Mouse (Mus musculus) testis, postnatal 10 days (tissue): Measurements from ENCODE around the gene Zswim7.
A peak's percentile ranks its signal among the peaks of the same experiment; 100 is the strongest.

Experiments used
- DNase-seq: peaks from one replicate; pipeline ENCODE4 v3.0.0; 2021; ENCODE audit warnings: low spot score

Zswim7 gene

DNA sequence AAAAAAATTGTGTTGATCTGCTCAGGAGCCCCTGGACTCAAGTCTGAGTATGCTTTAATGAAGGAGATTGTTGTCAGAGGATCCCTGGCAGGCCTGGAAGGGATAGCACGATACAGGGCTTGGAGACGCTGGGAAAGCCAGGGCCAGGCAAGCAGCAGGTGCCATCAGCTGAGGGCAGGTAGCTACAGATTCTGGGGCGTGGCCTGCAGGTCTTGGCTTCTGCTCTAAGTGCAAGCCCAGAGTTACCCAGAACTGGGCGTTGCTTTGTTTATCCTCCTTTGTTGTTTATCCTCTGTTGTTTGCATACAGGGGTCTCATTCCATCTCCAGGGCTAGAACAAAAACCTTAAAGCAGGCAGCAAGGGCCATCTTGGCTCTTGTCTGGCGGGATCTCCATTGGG is 27.8 kb downstream of the Zswim7 start:
- no peak for DNase-seq

DNA sequence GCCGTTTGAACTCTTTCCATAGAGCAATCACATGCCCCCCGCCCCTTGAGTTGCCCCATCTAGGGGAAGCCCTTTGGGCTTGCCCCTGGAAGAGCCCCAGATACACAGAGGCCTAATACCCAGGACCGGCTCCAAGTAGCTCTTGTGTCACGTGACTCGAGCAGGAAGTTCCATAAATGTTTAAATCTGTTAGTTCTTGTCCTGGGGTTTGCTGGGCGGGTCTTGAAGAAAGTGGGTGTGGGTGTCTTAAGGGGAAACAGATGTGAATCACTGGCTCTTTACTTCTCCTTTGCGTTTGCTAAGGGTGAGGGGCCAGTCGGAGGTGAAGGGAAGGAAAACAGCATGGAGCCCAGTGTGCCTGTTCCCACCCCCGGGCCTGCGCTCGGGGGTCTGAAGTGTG is 30.1 kb downstream of the Zswim7 start:
- no peak for DNase-seq

DNA sequence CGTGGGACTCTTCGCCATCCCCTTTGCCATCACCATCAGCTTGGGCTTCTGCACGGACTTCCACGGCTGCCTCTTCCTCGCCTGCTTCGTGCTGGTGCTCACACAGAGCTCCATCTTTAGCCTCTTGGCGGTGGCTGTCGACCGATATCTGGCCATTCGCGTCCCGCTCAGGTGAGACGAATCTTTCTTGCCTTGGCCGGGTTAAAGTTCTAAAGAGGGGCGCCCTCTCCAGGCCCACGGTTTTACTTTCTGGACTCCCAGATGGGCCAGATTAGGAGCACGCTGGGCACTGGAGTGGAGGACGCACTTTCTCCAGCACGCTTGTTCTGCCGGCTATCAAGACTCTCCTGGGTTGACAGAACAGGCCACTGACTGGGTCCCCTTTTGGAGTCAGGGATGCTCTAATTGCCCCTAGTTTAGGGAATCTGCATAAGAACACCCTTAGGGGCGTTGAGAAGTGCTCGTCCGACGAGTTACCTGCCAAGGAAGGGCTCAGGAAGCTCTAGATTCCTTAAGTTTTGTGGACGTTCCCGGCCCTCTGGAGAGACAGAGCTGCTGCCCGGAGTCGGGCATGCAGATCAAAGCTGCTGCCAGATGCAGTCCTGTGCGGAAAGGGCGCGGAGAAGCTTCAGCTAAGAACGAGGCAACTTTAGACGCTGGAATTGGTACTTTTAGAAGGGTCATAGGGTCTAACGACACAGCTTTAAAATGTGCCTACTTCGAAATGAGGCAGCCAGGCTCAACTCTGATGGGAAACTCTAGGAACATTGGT is 31.7 kb downstream of the Zswim7 start:
- DNase-seq, result no peak

DNA sequence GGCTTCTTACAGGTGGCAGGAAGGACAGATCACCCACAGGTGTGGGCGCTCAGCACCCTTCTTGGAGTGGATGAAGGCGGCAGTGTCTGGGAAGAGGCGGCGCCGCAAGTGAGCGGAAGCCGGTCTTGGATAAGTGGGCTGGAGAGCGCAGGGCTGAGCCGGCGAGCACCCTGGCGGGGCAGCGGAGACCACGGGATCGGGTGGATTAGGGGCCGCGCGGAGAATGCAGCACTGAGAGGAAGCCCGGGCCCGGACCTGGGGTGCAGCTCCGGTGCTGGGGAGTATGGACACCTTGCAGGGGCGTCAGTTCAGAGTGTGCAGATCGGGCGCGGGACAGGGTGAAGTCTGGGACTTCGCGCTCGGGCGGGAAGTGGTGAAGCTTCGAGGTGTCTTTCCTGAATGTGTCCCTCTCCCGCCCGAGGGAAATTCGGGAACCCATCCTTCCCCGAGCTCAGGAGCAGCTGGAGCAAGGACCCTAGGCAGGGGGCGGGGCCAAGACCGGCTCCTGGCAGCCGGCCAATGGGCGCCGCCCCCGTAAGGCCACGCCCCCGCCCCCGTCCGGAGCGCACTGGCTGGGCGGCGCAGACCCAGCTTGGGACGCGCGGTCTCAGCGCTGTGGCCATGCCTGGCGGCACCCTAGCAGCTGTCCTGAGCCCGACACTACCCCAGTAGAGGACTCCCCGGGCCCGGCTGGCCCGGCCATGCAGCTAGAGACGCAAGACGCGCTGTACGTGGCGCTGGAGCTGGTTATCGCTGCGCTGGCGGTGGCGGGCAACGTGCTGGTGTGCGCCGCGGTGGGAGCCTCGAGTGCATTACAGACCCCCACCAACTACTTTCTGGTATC is 32.6 kb downstream of the Zswim7 start, which contains the start of gene Adora2b:
TSS of gene Adora2b (plus strand) at position 584 of the 844 bp plus-strand sequence.
- DNase-seq, result peak; percentile 85

DNA sequence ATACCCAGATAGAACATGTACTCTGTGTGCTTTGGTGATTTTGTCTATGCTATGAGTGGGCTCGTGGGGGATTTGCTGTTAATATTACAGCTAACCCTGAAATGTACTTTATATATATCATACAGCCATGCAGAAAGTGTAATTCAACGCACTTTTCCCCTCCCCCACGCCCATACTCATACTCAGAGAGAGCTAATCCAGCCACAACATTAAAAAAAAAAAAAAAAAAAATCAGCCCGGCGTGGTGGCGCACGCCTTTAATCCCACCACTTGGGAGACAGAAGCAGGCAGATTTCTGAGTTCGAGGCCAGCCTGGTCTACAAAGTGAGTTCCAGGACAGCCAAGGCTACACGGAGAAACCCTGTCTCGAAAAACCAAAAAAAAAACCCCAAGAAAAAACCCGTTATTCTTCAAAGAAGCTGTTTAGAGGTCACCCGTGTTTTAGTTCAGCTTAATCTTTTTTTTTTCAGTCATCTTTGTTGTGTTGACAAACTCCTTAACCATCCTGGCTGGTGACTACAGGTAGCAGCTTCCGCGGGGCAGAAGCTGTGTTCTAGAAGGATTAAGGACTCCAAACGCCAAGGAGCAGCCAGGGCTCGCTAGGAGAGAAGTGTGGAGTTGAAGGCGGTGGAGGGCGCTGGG is 33.3 kb downstream of the Zswim7 start:
- DNase-seq, result no peak

DNA sequence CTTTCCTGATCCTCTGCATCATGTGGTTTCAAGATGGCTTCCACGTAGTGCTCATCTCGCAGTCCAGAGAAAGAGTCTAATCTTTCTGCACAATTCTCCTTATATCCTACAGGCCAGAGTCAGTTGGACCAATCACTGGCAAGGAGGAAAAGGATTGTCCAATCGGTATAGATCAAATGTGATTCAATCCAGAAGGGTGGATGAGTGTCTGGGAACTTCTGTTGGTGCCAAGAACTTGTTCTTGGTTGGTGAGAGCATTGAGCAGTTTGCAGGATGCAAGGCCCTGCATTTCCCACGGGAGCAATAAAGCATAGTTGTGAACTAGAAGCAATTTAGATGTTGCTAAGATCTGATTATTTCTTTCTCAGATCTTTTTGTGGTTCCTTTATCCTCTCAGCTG is 36.7 kb downstream of the Zswim7 start:
- DNase-seq, result no peak

DNA sequence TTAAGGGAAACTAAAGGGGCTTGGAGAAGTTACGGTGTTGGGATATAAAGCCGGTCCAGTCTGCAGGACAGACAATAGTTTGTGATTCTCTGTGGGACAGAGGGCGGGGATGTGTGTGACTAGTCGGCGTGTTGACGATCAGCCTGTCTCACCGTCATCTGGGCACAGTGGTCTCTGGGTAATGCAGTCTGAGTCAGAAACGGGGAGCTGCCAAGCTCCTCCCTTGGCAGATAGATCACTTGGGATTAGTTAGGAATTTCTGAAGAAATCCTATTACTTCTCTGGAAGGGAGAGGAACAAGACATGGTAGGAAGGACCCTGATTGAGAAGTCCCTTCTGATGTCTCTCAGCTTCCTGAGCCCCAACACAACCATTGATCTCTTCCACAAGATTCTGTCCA is 37.3 kb downstream of the Zswim7 start:
- no peak for DNase-seq

DNA sequence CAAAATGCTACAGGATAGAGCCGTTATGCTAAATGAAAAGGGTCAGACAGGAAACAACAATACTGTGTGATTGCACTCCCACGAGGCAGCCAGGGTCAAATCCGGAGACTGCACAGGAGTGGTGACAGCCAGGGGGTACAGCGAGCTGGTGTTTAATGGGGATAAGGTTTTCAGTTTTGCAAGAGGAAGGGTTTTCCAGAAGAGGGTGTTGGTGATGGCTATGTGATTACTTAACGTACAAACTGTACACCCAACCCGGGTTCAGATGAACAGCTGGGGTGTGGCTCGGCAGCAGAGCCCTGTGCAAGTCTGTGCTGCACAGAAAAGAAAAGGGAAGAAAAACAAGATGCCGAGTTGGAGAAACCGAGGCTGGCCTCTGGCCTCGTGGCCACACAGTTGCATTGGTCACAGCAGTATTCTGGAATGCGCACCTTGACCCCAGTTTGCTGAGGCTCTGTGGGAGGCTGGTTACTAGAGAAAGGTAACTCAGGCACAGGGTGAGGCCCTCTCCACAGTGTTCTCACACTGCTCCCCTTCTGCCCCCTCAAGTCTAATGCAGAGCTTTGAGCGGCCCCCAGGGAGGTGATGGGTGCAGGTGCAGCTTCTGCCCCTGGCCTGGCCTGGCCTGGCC is 40.4 kb downstream of the Zswim7 start:
- DNase-seq, result no peak

DNA sequence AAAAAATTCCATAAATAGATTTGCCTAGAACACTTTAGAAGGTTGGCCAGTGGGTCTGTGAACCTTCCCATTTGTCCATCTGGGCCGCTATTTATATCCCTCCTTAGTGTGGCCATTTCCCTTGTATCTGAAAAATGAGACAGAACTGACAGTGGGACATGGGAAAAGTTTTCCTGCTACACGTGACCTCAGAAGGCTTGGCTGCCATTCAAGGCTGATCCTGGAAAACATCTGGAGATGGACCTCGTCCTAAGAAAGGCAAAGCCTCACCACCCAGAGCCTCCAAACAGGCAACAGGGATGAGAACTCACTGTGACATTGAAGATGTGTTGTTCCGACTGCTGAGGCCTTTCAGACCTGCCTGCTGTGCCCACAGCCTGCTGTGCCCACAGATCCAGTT is 56.4 kb downstream of the Zswim7 start:
- DNase-seq, result no peak

DNA sequence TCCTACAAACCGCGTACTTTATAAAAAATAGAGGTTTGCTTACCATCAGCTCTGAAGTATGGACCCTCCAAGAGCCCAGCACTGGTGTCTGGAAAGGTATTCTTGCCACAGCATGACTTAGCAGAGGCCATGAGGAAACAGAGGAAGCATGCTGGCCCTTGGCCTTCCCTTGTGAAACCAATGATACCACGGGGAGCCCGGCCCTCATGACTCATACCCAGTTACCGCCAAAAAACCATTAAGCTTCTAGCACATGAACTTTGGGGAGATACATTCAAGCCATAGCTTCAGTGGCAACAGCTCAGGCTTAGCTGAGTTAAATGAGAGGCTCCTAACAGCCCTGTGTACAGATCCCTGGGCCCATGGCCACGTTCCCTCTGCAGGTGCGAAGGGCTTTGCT is 57.2 kb downstream of the Zswim7 start:
- no peak for DNase-seq

DNA sequence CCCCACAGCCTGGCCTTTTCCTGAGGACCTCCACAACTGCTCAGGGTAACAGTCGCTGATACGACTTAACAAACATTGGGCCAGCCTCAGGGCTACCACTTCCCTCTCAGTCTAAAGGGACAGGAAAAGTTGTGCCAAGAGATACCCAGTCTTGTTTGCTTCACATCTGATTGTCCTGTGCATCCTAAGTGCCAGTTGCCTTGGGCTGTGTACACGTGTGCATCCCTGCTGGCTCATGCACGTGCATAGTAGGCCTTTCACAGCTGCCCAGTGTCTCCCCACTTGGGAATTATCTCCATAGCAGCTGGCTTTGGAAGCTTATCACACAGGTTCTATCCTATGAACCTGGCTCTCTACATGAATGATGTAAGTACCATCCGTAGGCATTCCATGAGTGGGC is 57.8 kb downstream of the Zswim7 start:
- no peak for DNase-seq

DNA sequence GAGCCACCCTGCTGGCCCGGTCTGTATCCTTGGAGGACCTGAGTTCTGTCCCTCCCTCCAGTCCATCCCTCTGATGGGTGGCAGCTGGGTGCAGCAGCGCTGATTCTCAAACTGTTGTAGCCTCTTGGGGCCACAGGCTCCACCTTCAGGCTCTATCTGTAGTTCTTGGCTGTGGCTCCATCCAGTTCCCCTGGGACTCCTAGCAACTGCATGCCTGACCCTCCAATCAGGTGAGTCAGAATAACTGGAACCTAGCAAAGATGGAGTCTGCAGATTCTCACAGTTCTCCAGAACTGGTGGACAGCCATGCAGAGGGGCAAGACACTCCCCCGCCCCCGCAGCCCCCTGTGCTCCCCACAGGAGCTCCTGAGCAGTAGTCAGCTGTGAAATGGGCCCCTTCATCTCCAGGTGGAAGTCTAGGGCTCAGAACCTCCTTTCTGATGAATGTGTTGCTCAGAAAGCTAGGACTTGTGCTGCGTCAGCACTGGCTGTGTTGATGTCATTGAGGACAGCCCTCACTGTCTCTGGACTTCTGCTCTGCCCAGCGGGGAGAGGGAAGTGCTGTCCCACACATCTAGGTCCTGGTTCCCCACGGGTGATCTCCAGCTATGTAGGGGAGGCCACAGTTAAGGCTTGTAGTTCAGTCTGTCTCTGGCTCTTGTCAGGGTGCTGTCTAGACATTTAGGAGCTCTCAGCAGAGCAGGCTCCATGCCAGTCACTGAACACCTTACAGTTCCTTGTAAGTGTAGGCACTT is 60.2 kb downstream of the Zswim7 start:
- DNase-seq, result no peak

DNA sequence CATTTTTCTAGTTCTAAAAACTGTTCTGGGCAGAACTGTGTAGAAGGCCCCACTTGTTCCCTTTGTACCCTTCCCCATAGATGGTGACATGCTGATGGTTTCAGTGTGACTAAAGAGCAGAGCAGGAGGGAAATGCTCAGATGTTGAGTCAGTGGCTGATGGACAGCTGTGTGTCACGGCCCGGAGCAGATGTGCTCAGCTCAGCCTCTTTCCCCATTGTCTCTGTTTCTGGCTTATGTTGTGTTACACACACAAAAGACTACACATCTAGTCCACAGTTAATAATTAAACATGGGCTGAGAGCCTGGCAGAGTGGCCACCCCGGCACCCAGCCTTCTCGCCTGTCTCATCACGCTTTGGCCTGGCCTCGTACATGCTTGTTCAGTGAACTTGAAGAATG is 63.4 kb downstream of the Zswim7 start:
- DNase-seq, result no peak
